Mouse (Mus musculus): ENCODE measurements around the gene Man2a2.
A peak's percentile ranks its signal among the peaks of the same experiment; 100 is the strongest.
"Not testable (repeated sequence)": the region's sequence is repeated elsewhere in the genome, so short reads cannot be mapped to it uniquely, and the experiment has no call there.

The Man2a2 gene

GRCm38 (mm10) chr7:80404101-80404894 lies 33.1 kb upstream of the Man2a2 start:
- peak; percentile 49 for DNase-seq (ENCODE audit: low read depth, low spot score)
- Histone ChIP-seq H3K27me3 (ENCODE audit: control insufficient read depth, insufficient read depth, low read length, poor library complexity, severe bottlenecking) (no peaks in the 10 kb centered on the region), H3K36me3 (ENCODE audit: control insufficient read depth, insufficient read depth, low read length, poor library complexity, severe bottlenecking) (no peaks in the 10 kb centered on the region)

GRCm38 (mm10) chr7:80403551-80403950 lies 32.4 kb upstream of the Man2a2 start:
- H3K36me3 ChIP-seq (ENCODE audit: control insufficient read depth, insufficient read depth, low read length, poor library complexity, severe bottlenecking): no peaks in the 10 kb centered on the region
- DNase-seq (ENCODE audit: low read depth, low spot score): no peak
- H3K27me3 ChIP-seq (ENCODE audit: control insufficient read depth, insufficient read depth, low read length, poor library complexity, severe bottlenecking): no peaks in the 10 kb centered on the region

- H3K27me3 ChIP-seq (ENCODE audit: control insufficient read depth, insufficient read depth, low read length, poor library complexity, severe bottlenecking): no peaks in the 10 kb centered on the region
- no peaks in the 10 kb centered on the region for H3K36me3 ChIP-seq (ENCODE audit: control insufficient read depth, insufficient read depth, low read length, poor library complexity, severe bottlenecking)
- DNase-seq (ENCODE audit: low read depth, low spot score): peak; percentile 68
Measured at GRCm38 (mm10) chr7:80402651-80403321, 31.6 kb upstream of the Man2a2 start.

GRCm38 (mm10) chr7:80401860-80402641 lies 30.9 kb upstream of the Man2a2 start:
- DNase-seq (ENCODE audit: low read depth, low spot score): peak; percentile 50
- Histone ChIP-seq H3K36me3 (ENCODE audit: control insufficient read depth, insufficient read depth, low read length, poor library complexity, severe bottlenecking) (no peaks in the 10 kb centered on the region), H3K27me3 (ENCODE audit: control insufficient read depth, insufficient read depth, low read length, poor library complexity, severe bottlenecking) (no peaks in the 10 kb centered on the region)

- no peak for DNase-seq (ENCODE audit: low read depth, low spot score)
- Histone ChIP-seq H3K27me3 (ENCODE audit: control insufficient read depth, insufficient read depth, low read length, poor library complexity, severe bottlenecking) (no peaks in the 10 kb centered on the region), H3K36me3 (ENCODE audit: control insufficient read depth, insufficient read depth, low read length, poor library complexity, severe bottlenecking) (peaks cover 2% of the 10 kb centered on the region; the same call in 1 of the 2 replicates)
Measured at GRCm38 (mm10) chr7:80401041-80401859, 30.1 kb upstream of the Man2a2 start.

- DNase-seq (ENCODE audit: low read depth, low spot score): no peak
- H3K27me3 ChIP-seq (ENCODE audit: control insufficient read depth, insufficient read depth, low read length, poor library complexity, severe bottlenecking): no peaks in the 10 kb centered on the region
- H3K36me3 ChIP-seq (ENCODE audit: control insufficient read depth, insufficient read depth, low read length, poor library complexity, severe bottlenecking): peaks cover 2% of the 10 kb centered on the region; the same call in 1 of the 2 replicates
Measured at GRCm38 (mm10) chr7:80400571-80400970, 29.4 kb upstream of the Man2a2 start.

GRCm38 (mm10) chr7:80400099-80400498 lies 28.9 kb upstream of the Man2a2 start:
- H3K27me3 ChIP-seq (ENCODE audit: control insufficient read depth, insufficient read depth, low read length, poor library complexity, severe bottlenecking): no peaks in the 10 kb centered on the region
- H3K36me3 ChIP-seq (ENCODE audit: control insufficient read depth, insufficient read depth, low read length, poor library complexity, severe bottlenecking): peaks cover 2% of the 10 kb centered on the region; the same call in 1 of the 2 replicates
- DNase-seq (ENCODE audit: low read depth, low spot score): no peak

GRCm38 (mm10) chr7:80398654-80399444 lies 27.7 kb upstream of the Man2a2 start:
- DNase-seq (ENCODE audit: low read depth, low spot score): no peak
- Histone ChIP-seq H3K36me3 (ENCODE audit: control insufficient read depth, insufficient read depth, low read length, poor library complexity, severe bottlenecking) (peaks cover 2% of the 10 kb centered on the region; the same call in 1 of the 2 replicates), H3K27me3 (ENCODE audit: control insufficient read depth, insufficient read depth, low read length, poor library complexity, severe bottlenecking) (no peaks in the 10 kb centered on the region)

GRCm38 (mm10) chr7:80397986-80398385 lies 26.8 kb upstream of the Man2a2 start:
- no peak for DNase-seq (ENCODE audit: low read depth, low spot score)
- H3K36me3 ChIP-seq (ENCODE audit: control insufficient read depth, insufficient read depth, low read length, poor library complexity, severe bottlenecking): peaks cover 5% of the 10 kb centered on the region
- H3K27me3 ChIP-seq (ENCODE audit: control insufficient read depth, insufficient read depth, low read length, poor library complexity, severe bottlenecking): no peaks in the 10 kb centered on the region

GRCm38 (mm10) chr7:80396427-80396826 lies 25.3 kb upstream of the Man2a2 start:
- not testable (repeated sequence) for H3K27me3 ChIP-seq (ENCODE audit: control insufficient read depth, insufficient read depth, low read length, poor library complexity, severe bottlenecking); DNase-seq (ENCODE audit: low read depth, low spot score); H3K36me3 ChIP-seq (ENCODE audit: control insufficient read depth, insufficient read depth, low read length, poor library complexity, severe bottlenecking)

- Histone ChIP-seq H3K27me3 (ENCODE audit: control insufficient read depth, insufficient read depth, low read length, poor library complexity, severe bottlenecking) (no peaks in the 10 kb centered on the region), H3K36me3 (ENCODE audit: control insufficient read depth, insufficient read depth, low read length, poor library complexity, severe bottlenecking) (peaks cover 6% of the 10 kb centered on the region)
- no peak for DNase-seq (ENCODE audit: low read depth, low spot score)
Measured at GRCm38 (mm10) chr7:80394600-80394999, 23.4 kb upstream of the Man2a2 start.

- no peak for DNase-seq (ENCODE audit: low read depth, low spot score)
- H3K36me3 ChIP-seq (ENCODE audit: control insufficient read depth, insufficient read depth, low read length, poor library complexity, severe bottlenecking): peaks cover 6% of the 10 kb centered on the region
- H3K27me3 ChIP-seq (ENCODE audit: control insufficient read depth, insufficient read depth, low read length, poor library complexity, severe bottlenecking): no peaks in the 10 kb centered on the region
Measured at GRCm38 (mm10) chr7:80392119-80392518, 20.9 kb upstream of the Man2a2 start.

GRCm38 (mm10) chr7:80387633-80388543 lies 16.7 kb upstream of the Man2a2 start, which contains the start of gene Fes:
Fes (minus strand) TSS chr7:80387946.
- Histone ChIP-seq H3K27me3 (ENCODE audit: control insufficient read depth, insufficient read depth, low read length, poor library complexity, severe bottlenecking) (no peaks in the 10 kb centered on the region), H3K36me3 (ENCODE audit: control insufficient read depth, insufficient read depth, low read length, poor library complexity, severe bottlenecking) (peaks cover 2% of the 10 kb centered on the region)
- DNase-seq (ENCODE audit: low read depth, low spot score): peak; percentile 63

Data from splenic B cell, adult 2 months (primary cell).